Mouse (Mus musculus) kidney, embryonic 15.5 days (tissue): ENCODE results near the gene Atp5j2. TPM values are rescaled to one million over a fixed set of nuclear protein-coding genes. Genes with fewer than 3 reads are reported as not detected.
A peak's percentile ranks its signal among the peaks of the same experiment; 100 is the strongest.

Experiments used
- ATAC-seq: fragments of 200-750 bp; cut with Nextera tagmentation; replicated peaks from 2 replicates; pipeline ENCODE4 v1.8.0; 2017; ENCODE audit warnings: moderate TSS enrichment; ENCODE audit not compliant: low FRiP score
- H3K27ac ChIP-seq: fragments of 300-500 bp; sonication (generic); 2 replicates; pipeline ENCODE4 v1.5.1; 2015; ENCODE audit warnings: mild to moderate bottlenecking, inconsistent platforms
- H3K27me3 ChIP-seq: fragments of 300-500 bp; sonication (generic); 2 replicates; pipeline ENCODE4 v1.6.1; 2015; ENCODE audit warnings: inconsistent platforms
- H3K36me3 ChIP-seq: fragments of 300-500 bp; sonication (generic); 2 replicates; pipeline ENCODE4 v1.6.1; 2015; ENCODE audit warnings: inconsistent platforms
- H3K4me1 ChIP-seq: fragments of 300-500 bp; sonication (generic); 2 replicates; pipeline ENCODE4 v1.6.1; 2015; ENCODE audit warnings: inconsistent platforms
- H3K4me2 ChIP-seq: fragments of 300-500 bp; sonication (generic); 2 replicates; pipeline ENCODE4 v1.6.1; 2015; ENCODE audit warnings: moderate library complexity, mild to moderate bottlenecking, inconsistent platforms
- H3K4me3 ChIP-seq: fragments of 300-500 bp; sonication (generic); replicated peaks from 2 replicates; pipeline ENCODE4 v1.5.1; 2015; ENCODE audit warnings: mild to moderate bottlenecking, inconsistent platforms
- H3K9ac ChIP-seq: fragments of 300-500 bp; sonication (generic); 2 replicates; pipeline ENCODE4 v1.6.1; 2015; ENCODE audit warnings: mild to moderate bottlenecking, inconsistent platforms
- H3K9me3 ChIP-seq: fragments of 300-500 bp; sonication (generic); replicated peaks from 2 replicates; pipeline ENCODE4 v1.6.1; 2016; ENCODE audit warnings: inconsistent platforms
- WGBS: fragments of 180-500 bp; shearing (Covaris S2); methylation state at CpG from one replicate; pipeline ENCODE4 v1.1.7; 2015; ENCODE audit warnings: mixed read lengths; 5-methylcytosine and 5-hydroxymethylcytosine counted together
- polyA plus RNA-seq: library from polyadenylated mRNA; unstranded; fragments of >200 nt; fragmentation: Nextera tagmentation; extraction: Ambion mirVana; gene quantifications from 2 replicates; pipeline ENCODE4 v1.2.1, GENCODE M21; 2015

Atp5j2 gene
- polyA plus RNA-seq, 1 experiment from 2014 or later: 744 TPM

DNA sequence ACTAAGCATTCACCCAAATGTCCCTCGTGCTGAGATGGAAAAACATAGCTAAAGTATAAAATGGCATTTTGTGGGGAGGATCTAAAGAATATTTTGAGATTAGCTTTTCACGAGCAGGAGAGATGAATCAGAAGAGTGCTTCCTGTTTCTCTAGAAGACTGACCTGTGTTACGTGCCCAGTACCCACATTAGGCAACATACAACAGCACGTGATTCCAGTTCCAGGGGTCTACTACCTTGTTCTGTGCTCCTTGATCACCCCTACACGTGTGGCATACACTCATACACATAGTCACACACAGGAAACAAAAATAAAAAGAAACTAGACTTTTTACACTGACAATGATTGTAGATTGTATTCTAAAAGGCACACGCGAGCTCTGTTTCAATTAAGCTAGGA, 8.5 kb upstream of the Atp5j2 start:
- WGBS: 77% methylated on average over 7 of the region's 7 CpGs
- Histone ChIP-seq H3K4me3 (peak overlapping the region; percentile 63), H3K4me1 (peaks cover 19% of the 10 kb centered on the region), H3K36me3 (peaks cover 24% of the 10 kb centered on the region), H3K4me2 (peak overlapping the region; percentile 92), H3K9ac (no peak overlapping the region), H3K27ac (no peak overlapping the region), H3K27me3 (no peaks in the 10 kb centered on the region), H3K9me3 (no peaks in the 10 kb centered on the region)
- no peak for ATAC-seq

DNA sequence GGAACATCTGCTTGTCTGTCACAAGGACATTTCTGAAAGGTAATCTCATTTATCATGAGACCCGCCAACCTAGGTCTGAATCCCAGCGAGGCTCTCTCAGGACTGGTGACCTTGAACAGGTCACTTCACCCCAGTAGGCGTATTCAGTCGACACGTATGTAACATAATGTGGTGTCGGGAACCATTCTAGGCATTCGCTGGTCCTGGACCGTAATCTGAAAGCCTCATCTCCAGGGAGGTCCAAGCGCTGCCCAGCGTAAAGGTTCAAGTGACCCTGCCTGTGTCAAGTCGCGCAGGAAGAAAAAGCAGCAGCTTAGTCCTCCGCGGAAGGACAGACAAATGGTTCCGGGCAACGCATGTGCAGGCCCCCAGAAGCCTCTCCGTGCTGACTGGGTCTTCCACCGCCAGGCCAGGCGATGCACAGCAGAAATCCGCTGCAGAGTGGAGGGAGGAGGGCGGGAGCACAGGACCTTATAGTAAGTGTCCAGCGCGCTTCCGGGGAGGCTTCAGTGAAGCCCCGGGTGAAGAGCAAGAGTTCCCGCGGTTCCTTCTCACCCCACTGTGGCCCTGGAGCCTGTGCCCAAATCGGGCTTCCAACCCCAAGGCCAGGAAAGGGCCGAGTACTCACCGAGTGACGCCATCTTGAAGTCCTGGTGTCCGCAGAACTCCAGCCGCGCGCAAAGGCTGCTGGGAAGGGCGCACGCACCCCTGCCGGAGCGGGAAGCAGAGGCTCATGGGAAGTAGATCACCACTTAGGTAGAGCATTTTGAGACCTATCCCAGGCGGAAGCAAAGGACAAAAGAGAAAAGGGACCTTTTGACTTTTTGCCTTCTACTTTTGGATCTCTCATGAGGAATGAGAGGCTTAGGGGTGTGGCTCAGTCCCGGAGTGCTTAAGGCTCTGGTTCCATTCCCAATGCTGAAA, 725 bp downstream of the Atp5j2 start:
- WGBS: under 1% methylated on average over 41 of the region's 41 CpGs

DNA sequence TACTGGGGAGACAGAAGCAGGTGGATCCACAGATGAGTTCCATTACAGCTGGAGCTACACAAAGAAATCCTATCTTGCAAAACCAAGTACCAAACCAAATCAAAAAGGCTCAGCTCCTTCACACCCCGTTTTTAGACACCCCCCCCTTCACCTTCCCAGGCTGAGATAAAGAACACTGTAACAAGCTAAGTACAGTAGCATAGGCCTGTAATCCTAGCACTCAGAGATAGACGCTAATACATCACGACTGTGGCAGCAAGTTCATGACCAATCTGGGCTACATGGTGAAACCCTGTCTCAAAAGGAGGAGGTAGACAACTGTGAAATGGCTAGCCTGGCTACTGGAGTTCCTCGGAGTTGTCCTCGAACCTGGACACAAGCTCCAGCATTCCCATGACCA, 1.5 kb downstream of the Atp5j2 start:
- ATAC-seq: no peak
- Histone ChIP-seq H3K4me3 (peak overlapping the region; percentile 81), H3K36me3 (peaks cover 58% of the 10 kb centered on the region), H3K9ac (peak overlapping the region; percentile 92), H3K27me3 (no peaks in the 10 kb centered on the region), H3K27ac (no peak overlapping the region), H3K4me2 (peak overlapping the region; percentile 73), H3K4me1 (peaks cover 20% of the 10 kb centered on the region), H3K9me3 (no peaks in the 10 kb centered on the region)
- WGBS: 43% methylated on average over 5 of the region's 5 CpGs

More for the DNA sequence above, 725 bp downstream of the Atp5j2 start:
- ATAC-seq: peak; percentile 92
- Histone ChIP-seq H3K27ac (peak overlapping the region; percentile 86), H3K27me3 (no peaks in the 10 kb centered on the region), H3K4me3 (peak overlapping the region; percentile 81), H3K36me3 (peaks cover 58% of the 10 kb centered on the region), H3K4me2 (peak overlapping the region; percentile 73), H3K9ac (peak overlapping the region; percentile 92), H3K4me1 (peaks cover 20% of the 10 kb centered on the region), H3K9me3 (no peaks in the 10 kb centered on the region)

DNA sequence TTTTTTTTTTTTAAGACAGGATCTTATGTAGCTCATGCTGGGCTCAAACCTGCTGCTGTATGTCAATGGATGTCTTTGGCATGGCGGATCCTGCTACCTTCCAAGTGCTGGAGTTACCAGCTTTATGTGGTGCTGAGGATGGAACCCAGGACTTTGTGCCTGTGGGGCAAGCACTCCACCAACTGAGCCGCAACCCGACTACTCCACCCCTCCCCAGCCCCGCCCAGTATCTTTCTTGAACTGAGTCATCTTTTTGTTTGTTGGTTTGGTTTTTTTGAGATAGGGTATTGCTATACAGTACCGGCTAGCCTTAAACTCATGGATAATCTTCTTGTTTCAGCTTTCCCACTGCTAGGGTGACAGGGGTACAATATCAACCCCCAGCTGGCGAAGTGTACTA, 2.4 kb downstream of the Atp5j2 start:
- Histone ChIP-seq H3K36me3 (peaks cover 58% of the 10 kb centered on the region), H3K9ac (no peak overlapping the region), H3K4me1 (peaks cover 20% of the 10 kb centered on the region), H3K9me3 (no peaks in the 10 kb centered on the region), H3K4me3 (no peak overlapping the region), H3K27me3 (no peaks in the 10 kb centered on the region), H3K27ac (no peak overlapping the region), H3K4me2 (no peak overlapping the region)
- WGBS: 93% methylated on average over 6 of the region's 6 CpGs
- ATAC-seq: no peak

DNA sequence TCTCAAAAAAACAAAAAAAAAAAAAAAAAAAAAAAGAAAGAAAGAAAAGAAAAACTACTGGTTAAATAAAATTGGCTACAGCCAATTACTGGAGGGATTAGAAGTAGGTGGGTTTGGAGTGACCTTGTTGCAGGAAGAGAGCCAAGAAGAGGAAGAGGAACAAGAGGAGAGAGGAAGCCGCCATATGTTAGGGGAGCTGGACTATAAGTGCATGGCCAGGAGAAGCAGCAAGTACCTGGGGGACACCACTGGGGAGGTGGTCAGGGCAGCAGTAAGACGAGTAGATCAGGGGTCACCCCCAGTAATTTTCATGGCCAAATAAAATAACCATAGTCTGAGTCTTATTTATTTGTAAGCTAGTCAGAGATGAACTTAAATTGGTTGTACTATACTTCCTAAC, 6.6 kb downstream of the Atp5j2 start:
- Histone ChIP-seq H3K27ac (no peak overlapping the region), H3K4me1 (peaks cover 11% of the 10 kb centered on the region), H3K27me3 (no peaks in the 10 kb centered on the region), H3K9ac (no peak overlapping the region), H3K9me3 (no peaks in the 10 kb centered on the region), H3K36me3 (peaks cover 91% of the 10 kb centered on the region), H3K4me2 (no peak overlapping the region), H3K4me3 (no peak overlapping the region)
- no peak for ATAC-seq
- 92% methylated on average over 2 of the region's 2 CpGs for WGBS

DNA sequence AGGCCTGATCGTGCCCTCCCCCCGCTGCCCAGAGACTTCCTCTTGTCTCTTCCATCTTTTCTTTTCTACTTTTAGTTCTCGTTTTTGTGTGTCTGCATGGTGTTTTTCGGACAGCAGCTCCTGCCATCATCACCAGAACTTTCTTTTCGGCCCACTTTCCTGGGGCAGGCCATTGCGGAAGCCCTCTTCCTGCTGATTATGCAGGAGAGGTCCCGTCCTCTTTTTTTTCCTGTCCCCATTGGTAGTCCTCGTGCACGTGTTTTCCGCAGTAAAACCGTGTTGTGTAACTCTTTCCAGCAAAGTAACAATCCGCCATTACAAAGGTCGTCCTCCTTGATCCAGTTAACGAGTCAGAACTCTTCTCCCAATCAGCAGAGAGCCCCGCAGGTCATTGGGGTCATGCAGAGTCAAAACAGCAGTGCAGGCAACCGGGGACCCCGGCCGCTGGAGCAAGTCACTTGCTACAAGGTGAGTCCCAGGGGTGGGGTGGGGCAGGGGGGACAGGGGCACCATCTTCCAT, 13.3 kb downstream of the Atp5j2 start:
- H3K27me3 ChIP-seq: no peaks in the 10 kb centered on the region
- no peaks in the 10 kb centered on the region for H3K4me1 ChIP-seq
- H3K4me2 ChIP-seq: no peak overlapping the region
- no peak overlapping the region for H3K9ac ChIP-seq
- no peak overlapping the region for H3K4me3 ChIP-seq
- H3K36me3 ChIP-seq: peaks cover 100% of the 10 kb centered on the region
- ATAC-seq: no peak
- H3K9me3 ChIP-seq: no peaks in the 10 kb centered on the region
- H3K27ac ChIP-seq: no peak overlapping the region
- WGBS: 77% methylated on average over 18 of the region's 18 CpGs

DNA sequence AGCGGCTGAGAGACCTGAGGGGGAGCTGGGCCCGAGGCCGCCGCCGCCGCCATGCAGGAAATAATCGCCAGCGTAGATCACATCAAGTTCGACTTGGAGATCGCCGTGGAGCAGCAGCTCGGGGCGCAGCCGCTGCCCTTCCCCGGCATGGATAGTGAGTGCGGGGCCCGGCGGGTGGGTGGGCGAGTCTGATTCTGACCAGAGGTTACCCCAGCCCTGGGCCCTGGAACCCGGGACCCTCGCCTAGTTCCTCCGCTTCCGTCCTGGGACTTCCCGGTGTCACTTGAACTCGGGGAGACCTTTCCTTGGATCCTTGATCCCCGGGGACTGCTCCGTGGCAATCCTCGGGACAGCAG, 24.6 kb downstream of the Atp5j2 start:
- H3K27ac ChIP-seq: peak overlapping the region; percentile 90
- peaks cover 37% of the 10 kb centered on the region for H3K4me1 ChIP-seq
- under 1% methylated on average over 27 of the region's 28 CpGs for WGBS
- no peaks in the 10 kb centered on the region for H3K27me3 ChIP-seq
- peak overlapping the region; percentile 98 for H3K4me3 ChIP-seq
- H3K9ac ChIP-seq: peak overlapping the region; percentile 94
- ATAC-seq: peak; percentile 65
- H3K36me3 ChIP-seq: peaks cover 48% of the 10 kb centered on the region
- no peaks in the 10 kb centered on the region for H3K9me3 ChIP-seq
- H3K4me2 ChIP-seq: peak overlapping the region; percentile 85

DNA sequence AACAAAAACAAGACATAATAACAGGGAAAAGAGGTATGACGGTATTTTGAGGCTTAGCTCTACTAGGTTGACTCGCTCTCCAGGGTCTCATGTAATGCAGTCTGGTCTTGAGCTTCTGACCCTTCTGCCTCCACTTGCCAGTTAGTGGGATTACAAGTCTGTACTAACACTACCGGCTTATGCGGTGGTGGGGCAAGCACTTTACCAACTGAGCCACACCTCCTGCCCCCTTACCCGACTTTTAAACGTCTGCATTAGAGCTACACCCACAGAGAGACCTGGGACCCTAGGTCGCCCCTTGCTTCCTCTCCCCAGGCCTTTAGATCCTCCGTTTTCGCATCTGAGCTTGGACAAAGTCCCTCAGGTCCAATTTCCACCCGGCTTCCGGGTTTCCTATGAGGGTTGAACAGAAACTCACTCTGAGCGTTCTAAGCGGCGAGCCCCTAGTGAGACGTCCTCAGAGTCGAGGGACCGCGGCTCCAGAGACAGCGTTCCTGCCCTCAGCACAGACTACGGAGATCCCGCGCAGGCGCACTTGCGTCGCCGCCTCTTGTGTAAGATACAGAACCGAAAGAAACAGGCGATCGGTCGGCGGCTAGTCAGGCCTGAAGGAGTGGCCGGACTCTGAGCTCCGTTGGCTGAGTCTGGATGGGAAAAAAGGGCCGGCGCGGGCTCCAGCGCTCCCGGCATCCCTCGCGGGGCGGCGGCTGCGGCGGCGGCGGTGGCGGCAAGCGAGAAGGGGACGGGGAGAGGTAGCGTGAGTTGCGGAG, 25.1 kb downstream of the Atp5j2 start, which contains the start of the genes Ptcd1 and Cpsf4:
Gene Ptcd1, minus strand, starts transcription at position 573 of the 770 bp plus-strand sequence.
Gene Cpsf4, plus strand, starts transcription at position 678 of the 770 bp plus-strand sequence.
- Histone ChIP-seq H3K27me3 (no peaks in the 10 kb centered on the region), H3K4me3 (peak within 1 kb of the TSS; percentile 98), H3K9me3 (no peaks in the 10 kb centered on the region), H3K4me1 (peaks cover 37% of the 10 kb centered on the region), H3K4me2 (peak within 1 kb of the TSS; percentile 85), H3K27ac (peak within 1 kb of the TSS; percentile 90), H3K9ac (peak within 1 kb of the TSS; percentile 94), H3K36me3 (peaks cover 48% of the 10 kb centered on the region)
- WGBS: under 1% methylated on average over 51 of the region's 51 CpGs
- ATAC-seq: peak; percentile 96

DNA sequence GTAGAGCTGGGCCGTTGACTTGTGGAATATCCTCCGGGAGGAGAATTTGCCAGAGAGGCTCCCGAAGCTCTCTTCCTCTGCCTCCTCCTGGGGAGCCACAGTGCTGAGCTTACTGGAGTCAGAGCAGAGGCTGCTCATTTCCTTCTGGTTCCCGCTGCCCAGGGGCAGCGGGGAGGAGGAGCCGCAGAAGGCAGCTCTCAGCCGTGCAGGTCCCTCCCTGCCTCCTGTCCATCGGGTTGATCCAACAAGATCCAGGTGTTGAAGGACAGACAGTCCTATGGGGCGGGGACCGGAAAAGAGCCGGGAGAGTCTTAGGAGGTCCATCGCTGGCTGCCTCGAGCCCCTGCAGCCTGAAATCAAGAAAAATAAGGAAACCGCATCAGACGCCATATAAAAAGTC, 26.7 kb downstream of the Atp5j2 start:
- no peak overlapping the region; the same call in 1 of the 2 replicates for H3K27ac ChIP-seq
- H3K4me1 ChIP-seq: peaks cover 37% of the 10 kb centered on the region
- no peaks in the 10 kb centered on the region for H3K27me3 ChIP-seq
- H3K4me3 ChIP-seq: no peak overlapping the region
- H3K9ac ChIP-seq: no peak overlapping the region
- no peak overlapping the region for H3K4me2 ChIP-seq
- H3K36me3 ChIP-seq: peaks cover 48% of the 10 kb centered on the region
- no peaks in the 10 kb centered on the region for H3K9me3 ChIP-seq
- WGBS: 86% methylated on average over 15 of the region's 15 CpGs
- ATAC-seq: no peak

DNA sequence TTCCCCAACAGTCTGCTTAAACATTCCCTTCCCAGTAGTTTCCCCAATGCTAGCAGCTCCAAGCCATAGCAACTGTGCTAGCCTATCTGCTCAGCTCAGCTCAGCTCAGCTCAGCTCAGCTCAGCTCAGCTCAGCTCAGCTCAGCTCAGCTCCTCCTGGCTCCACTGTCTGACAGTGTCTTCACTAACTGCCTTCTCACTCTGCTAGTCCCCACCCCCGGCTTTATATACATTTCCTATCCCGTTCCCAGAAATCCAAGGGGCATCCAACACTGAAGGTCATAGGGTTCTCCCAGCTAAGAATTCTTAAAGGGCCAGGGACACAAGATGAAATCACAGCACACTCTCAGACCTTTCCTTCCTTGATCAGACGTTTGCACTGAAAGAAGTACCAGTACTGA, 27.2 kb downstream of the Atp5j2 start:
- ATAC-seq: no peak
- H3K4me3 ChIP-seq: no peak overlapping the region
- H3K9me3 ChIP-seq: no peaks in the 10 kb centered on the region
- H3K4me1 ChIP-seq: peaks cover 37% of the 10 kb centered on the region
- H3K4me2 ChIP-seq: peak overlapping the region; percentile 24; the same call in 1 of the 2 replicates
- H3K36me3 ChIP-seq: peaks cover 49% of the 10 kb centered on the region
- H3K9ac ChIP-seq: no peak overlapping the region
- 51% methylated on average over 3 of the region's 3 CpGs for WGBS
- no peaks in the 10 kb centered on the region for H3K27me3 ChIP-seq
- H3K27ac ChIP-seq: no peak overlapping the region; the same call in 1 of the 2 replicates

DNA sequence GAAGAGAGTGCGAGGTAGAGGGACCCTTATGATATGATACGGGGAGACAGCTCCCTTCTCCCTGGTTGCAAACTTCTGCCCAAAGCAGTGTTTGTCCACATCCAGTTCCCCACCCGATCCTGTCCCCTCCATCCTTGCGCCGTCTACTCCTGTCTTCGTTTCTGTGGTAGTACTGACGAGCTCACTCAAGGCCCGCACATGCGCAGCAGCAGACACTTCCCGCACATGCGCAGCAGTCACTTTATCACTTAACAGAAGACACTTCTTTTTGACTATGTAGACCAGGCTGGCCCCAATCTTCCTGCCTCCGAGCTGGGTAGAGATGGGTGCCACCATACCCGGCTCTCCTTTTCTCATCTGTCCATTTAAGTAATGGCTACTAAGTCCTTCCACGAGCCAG, 30.5 kb downstream of the Atp5j2 start:
- no peak overlapping the region for H3K27ac ChIP-seq
- no peak overlapping the region for H3K4me2 ChIP-seq
- peaks cover 22% of the 10 kb centered on the region for H3K4me1 ChIP-seq
- peaks cover 77% of the 10 kb centered on the region for H3K36me3 ChIP-seq
- 96% methylated on average over 14 of the region's 14 CpGs for WGBS
- H3K9ac ChIP-seq: no peak overlapping the region
- H3K9me3 ChIP-seq: no peaks in the 10 kb centered on the region
- ATAC-seq: no peak
- no peak overlapping the region for H3K4me3 ChIP-seq
- no peaks in the 10 kb centered on the region for H3K27me3 ChIP-seq

DNA sequence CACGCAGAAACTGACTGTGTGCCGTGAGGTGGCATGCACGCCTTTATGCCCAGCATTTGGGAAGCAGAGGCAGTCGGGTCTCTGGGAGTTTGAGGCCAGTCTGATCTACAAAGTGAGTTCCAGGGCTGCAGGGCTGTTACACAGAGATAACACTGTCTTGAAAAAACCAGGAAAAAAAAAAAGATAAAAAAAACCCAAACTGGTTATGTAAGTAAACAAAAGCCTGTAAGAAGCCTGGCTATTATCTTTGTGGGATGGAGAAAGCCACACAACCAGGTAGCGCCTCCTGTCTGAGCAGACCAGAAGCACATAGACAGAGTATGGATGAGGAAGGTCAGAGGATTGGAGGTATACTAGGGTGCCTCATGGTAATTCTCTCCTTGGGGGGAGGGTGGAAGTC, 39.2 kb downstream of the Atp5j2 start:
- Histone ChIP-seq H3K27ac (no peak overlapping the region), H3K4me3 (no peak overlapping the region)
- ATAC-seq: no peak

More for the DNA sequence above, 39.2 kb downstream of the Atp5j2 start:
- Histone ChIP-seq H3K4me1 (no peaks in the 10 kb centered on the region), H3K4me2 (no peak overlapping the region), H3K9me3 (no peaks in the 10 kb centered on the region), H3K9ac (no peak overlapping the region), H3K36me3 (peaks cover 93% of the 10 kb centered on the region), H3K27me3 (no peaks in the 10 kb centered on the region)
- WGBS: 92% methylated on average over 5 of the region's 5 CpGs
